Mouse (Mus musculus) liver, embryonic 14.5 days (tissue): Measurements from ENCODE around the gene Chn2.

Experiments
- CTCF ChIP-seq: IDR thresholded peaks from 2 replicates; pipeline ENCODE4 v1.5.1; 2016; ENCODE audit warnings: antibody characterized with exemption, low read depth, control low read depth
- EP300 ChIP-seq: IDR thresholded peaks from 2 replicates; pipeline ENCODE4 v1.6.1; 2016; ENCODE audit warnings: antibody characterized with exemption, low read depth

- TF ChIP-seq CTCF (no peak), EP300 (no peak)
These were observed 87.8 kb downstream of the Chn2 start for GRCm38 (mm10) chr6:54126993-54127697.
